Mouse (Mus musculus) frontal cortex, postnatal 10 days (tissue): ENCODE data around the gene Jagn1.

Experiments used
- DNase-seq, 2 experiments: peaks; one replicate each; pipeline ENCODE4 v3.0.0; 2022; ENCODE audit warnings: low spot score in 2 of 2, mixed read lengths in 1 of 2

The Jagn1 gene

DNA sequence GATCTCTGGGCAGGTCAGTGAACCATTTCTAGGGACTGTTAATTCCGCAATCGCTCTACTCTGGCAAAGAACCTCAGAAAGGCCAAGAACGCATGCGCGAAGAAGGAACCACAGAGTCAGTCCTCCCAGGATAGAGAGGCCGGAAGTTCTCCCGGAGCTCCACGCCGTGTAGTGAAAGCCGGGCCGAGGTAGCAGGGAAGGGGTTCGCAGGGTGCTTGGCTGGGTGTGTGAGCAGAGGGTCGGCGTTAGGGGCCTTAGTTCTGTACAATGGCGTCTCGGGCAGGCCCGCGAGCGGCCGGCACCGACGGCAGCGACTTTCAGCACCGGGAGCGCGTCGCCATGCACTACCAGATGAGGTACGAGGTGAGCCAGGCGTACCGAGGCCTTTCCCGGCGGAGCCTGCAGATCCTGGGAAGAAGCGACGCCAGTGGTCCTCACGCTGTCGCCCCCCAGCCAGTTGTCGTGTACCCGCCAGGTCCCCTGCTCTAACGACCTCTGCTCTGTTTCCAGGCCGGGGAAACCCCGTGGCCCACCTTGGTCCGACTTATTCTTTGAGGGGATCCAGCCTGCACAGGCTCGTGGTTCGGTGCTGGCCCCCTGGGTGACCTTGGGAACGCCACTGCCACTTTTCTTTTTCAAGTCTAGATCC lies at the start of gene Jagn1:
Jagn1 (plus strand) TSS at position 128 of the 649 bp plus-strand sequence.
- DNase-seq, result peak; percentile 77 to 83

DNA sequence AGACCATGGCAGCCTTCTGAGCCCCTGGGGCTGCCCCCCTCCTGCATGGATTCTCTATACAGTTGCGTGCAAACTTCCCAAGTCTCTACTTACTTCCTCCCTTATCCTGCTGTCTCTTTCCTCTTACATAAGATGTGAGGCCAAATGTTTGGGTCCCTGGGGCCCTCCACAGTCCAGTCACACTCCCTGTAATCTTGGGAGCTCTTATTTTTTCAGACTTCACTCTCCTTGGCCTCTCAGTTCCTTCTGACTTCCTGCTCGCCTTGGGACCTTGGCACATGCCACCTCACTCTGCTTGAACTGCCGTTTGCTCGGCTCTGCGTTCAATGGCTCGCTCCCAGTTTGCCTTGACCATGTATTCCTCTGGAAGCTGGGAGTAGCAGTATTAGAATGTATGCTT lies 48.4 kb upstream of the Jagn1 start:
- no peak for DNase-seq

DNA sequence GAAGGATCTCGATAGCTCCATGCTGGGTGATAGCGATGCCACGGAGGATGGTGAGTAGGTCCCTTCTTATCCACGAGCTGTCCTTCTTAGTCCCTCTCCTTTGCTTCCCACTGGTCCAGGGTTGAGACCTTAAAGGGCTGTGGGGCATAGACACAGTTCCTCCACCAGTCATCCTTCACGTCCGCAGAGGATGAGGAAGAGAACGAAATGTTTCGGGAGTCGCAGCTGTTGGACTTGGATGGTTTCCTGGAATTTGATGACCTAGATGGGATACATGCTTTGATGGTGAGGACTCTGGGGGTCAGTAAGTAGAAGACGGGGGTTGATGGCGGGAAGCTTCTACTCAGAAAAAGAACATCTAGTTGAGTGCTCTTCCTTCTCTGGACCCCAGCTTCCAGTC lies 47.6 kb upstream of the Jagn1 start:
- no peak for DNase-seq

DNA sequence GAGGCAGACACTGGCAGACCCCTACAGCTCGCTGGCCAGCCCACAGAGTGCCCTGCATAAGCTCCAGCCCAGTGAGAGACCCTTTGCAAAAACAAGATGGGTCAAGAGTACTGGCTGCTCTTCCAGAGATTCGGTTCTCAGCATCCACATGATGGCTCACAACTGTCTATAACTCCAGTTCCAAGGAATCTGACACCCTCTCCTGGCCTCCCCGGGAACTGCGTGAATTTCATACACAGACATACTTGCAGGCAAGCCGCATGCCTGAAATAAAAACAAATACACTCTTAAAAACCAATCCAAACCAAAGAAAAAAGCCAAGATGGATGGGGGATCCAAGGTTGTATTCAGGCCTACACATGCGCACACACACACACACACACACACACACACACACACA lies 46.9 kb upstream of the Jagn1 start:
- no peak for DNase-seq

DNA sequence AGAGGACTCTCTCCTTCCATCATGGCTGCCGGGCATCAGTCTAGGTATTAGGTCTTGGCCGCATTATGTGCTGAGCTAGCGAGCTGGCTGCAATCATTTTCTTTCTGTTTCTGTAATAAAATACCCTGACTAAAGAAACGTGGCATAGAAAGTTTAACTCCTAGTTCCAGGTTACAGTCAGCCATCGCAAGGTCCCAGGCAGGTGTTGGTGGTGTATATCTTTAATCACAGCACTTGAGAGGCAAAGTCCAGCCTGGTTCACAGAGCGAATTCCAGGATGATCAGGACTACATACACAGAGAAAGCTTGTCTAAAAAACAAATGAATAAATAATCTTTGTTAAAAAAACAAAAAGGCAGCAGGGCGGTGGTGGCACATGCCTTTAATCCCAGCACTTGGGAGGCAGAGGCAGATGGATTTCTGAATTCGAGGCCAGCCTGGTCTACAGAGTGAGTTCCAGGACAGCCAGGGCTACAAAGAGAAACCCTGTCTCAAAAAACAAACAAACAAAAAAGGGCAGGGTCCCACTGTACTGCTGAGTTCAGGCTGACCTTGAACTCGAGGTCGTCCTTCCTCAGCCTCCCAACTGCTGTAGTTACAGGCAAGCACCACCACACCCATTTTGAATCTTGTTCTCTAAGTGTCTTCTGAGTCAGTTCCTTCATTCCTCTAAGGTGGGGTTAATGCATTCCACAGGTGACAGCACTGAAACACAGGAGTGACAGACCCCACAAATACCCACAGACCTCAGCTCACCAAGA lies 45.9 kb upstream of the Jagn1 start:
- no peak for DNase-seq

DNA sequence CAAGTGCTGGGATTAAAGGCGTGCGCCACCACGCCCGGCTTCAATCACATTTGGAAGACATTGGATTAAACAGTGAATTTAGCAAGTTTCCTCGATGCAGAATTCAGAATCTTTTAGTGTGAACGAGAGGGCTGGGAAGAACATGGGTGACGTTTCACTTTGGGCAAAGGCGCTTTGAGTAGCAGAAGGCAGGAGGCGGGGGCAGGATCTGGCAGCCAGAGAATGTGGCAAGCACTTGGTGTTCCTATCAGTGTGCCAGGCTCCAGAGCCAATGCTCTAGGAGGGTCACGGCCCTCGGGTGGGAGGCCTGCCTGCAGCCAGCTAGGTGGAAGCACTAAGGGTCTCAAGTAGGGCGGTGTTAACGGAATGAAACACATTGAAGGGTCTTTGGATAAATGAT lies 40.3 kb upstream of the Jagn1 start:
- no peak for DNase-seq

DNA sequence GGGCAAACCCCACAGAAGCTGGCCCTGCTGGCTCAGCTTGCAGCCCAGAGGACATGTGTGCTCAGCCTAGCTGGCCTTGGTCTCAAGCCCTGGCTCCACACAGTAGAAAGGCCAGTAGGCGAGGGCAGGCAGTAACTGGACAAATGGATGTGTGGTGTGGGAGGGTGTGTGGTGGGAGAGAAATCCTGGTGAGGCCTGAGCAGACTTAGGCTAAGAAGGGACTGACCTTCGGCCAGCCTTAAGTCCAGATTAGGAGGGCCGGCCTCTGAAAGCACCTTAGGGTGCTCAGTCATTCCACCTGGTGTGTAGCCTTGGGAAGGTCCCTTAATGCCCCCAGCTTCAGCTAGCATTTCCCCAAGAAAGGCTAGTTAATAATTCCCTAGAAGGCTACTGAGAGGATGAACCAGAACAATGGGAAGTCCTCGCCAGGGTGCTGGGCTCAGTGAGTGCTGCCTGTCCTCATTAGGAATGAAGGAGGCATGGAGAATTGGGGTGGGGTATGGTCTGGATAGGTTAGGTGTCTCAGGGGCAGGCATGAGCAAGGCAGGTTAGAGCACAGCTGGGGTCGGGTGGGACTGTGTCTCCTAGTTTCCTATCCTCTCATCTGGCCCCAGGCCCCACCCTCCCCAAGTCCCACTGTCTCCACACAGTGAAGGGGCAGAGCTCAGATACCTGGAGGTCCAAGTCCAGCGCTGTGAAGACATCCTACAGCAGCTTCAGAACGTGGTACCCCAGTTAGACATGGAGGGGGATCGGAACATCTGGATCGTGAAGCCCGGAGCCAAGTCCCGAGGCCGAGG lies 37.5 kb upstream of the Jagn1 start:
- no peak for DNase-seq

DNA sequence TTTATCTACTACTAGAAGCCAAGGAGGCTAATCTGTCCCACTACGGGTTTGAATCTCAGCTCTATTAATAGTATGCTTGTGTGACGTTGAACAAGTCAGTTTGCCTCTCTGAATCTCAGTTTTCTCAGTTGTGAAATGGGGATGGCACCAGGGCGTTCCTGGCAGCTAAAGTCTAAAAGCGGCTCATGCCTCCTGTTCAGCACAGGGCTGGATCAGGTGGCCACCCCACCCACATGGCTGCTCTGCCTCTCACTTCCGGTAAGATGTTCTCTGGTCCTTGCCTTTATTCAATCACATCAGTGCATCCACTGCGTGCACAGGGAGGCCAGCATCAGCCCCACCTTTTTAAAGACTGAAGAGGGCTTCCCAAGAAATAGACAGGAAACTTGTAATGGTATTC lies 36.9 kb upstream of the Jagn1 start:
- DNase-seq, result no peak

DNA sequence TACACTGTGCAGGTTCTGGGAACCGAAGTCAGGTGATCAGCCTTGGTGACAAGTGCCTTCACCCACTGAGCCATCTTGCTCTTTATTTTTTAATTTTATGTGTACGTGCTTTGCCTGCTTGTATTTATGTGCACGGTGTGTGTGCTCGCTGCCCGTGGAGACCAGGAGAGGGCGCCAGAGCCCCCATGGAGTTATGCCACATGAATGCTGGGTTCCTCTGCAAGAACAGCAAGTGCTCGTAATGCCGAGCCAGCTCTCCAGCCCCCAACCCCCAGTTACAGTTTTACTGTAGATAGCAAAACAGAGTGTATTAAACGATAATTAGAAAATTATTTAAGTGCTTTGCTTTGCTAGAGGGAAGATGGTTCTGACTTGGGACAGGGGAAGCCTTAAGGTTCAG lies 35.7 kb upstream of the Jagn1 start:
- DNase-seq, result no peak

DNA sequence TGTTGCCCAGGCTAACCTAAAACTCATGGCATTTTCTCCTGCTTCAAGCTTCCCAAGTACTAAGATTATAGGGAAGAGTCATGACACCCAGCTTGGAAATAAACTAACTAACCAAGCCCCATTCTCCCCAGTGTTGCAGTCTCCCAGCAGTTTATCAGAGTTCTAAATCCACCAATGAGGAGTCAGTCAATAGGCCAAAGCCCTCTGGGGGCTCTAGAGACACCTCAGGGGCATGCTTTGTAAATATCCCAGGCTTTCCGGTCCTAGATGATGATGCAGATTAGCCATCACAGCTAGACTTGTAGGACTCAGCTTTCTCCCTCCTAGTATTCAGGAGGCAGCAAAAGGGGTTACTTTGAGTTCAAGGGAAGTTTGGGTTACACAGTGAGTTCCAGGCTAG lies 32.4 kb upstream of the Jagn1 start:
- DNase-seq, result no peak

DNA sequence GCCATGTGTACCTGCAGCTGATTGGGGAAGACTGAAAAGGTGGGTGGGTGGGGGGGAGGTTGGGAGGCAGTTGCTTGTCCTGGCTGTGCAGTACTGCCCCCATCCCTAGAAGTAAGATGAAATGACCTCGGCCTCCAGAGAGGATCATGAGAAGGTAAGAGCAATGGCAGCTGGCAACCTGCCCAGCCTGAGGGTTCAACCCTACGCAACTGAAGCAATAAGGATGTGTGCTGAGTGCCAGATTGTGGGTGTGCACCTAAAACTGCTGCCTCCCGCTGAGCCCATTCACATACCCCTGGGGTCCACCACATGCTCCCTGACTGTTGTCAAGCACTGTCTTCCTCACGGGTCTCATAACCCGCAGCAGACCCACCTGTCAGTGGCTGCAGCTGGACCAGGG lies 26.0 kb upstream of the Jagn1 start:
- no peak for DNase-seq

DNA sequence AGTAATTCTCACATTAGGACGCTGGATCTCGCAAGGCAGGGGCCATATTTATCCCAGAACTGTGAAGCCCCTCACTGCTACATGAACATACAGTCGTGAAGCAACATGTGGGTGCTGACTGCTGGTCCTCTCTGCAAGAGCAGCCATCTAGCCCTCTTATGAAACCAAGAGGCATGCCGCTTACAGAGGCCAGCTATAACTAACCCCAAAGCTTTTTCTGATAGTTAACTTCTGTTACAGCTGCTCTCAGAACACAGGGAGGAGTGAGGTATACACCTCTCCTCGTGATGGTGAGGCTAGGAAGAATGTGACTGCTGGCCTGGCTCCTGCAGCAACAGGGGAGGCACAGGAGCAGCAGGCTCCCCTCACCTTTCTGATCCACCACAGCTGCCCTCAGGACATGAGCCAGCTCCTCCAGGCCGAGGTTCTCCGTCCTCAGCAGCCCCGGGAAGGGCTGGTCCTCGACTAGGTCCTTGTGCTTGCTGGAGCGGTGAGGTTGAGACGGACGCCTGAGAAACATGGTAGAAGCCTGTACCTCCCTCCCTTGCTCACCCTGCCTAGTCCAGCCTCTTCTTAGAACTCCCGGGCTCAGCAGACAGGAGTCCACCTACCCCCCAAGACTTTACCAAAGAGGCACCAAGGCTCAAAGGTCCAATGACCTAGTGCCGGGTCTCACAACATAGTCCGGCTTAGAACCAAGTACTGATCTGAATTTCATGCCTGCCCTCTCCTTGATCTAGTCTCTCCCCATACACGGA lies 23.7 kb upstream of the Jagn1 start:
- no peak for DNase-seq

DNA sequence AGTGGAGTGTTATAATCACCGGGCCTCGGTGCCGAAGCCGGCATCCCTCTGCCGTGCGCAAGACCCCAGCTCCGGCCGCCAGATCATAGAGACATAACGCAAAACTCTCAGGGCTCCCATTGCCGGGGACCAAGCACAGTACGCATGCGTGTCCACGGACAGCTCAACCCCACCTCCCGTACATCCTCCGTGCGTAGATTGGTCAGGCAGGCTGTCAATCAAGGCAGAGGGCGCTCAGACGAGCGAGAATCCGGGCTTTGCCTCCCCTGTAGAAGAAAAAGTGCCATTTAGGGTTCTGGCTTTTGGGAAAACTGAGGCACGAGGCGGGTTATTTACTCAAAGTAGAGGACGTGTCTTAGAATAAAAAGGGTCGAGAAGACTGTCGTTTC lies 23.2 kb upstream of the Jagn1 start, which contains the start of gene Rpusd3:
Rpusd3 (minus strand) TSS at position 142 of the 389 bp plus-strand sequence.
- peak; percentile 87 to 97 for DNase-seq

DNA sequence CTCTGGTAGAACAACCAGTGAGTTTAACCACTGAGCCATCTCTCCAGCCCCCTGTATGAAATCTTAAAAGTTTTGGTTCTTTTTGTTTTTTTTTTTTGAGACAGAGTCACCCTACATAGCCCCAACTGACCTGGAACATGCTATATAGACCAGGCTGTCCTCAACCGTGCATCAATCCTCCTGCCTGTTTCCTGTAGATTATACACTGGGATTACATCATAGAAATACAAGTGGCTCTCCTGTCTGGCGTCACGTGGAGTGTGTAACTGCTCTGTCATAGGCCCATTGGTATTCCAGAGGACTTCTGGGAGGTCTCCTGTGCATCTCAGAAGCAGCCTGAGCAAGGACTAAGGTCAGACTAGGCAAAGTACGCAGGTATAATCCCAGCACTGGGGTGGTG lies 19.4 kb upstream of the Jagn1 start:
- DNase-seq, result no peak

DNA sequence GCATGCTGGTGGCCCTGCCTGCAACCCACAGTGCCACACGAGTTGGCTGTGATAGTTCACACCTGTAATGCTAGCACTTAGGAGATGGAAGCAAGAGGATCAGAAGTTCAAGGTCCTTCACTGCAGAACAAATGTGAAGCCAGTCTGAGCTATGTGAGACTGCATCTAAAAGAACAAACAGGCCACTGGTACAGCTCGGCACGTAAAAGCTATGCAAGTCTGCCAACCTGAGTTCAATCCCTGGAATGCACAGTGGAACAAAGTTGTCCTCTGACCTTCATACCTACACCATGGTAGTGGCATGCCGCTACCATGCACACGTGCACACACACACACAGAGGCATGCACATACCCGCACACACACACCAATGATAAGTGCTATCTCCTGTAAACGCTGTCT lies 18.2 kb upstream of the Jagn1 start:
- DNase-seq, result no peak

DNA sequence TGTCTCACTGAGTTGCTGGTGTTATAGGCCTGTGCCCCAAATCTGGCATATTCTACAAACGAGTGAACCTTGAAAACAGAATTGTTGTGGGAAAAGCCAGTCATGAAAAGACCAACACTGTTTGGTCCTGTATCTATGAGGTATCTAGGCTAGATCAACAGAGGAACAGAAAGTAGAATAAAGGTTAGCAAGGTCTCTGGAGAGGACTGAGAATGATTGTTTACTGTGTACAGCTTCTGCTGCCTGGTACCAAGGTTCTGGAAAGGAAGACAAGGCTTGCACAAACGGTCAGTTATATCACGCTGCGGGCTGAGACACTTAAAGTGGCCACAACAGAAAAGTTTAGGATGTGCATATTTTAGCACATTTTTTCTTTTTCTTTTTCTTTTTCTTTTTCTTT lies 15.7 kb upstream of the Jagn1 start:
- DNase-seq, result no peak

DNA sequence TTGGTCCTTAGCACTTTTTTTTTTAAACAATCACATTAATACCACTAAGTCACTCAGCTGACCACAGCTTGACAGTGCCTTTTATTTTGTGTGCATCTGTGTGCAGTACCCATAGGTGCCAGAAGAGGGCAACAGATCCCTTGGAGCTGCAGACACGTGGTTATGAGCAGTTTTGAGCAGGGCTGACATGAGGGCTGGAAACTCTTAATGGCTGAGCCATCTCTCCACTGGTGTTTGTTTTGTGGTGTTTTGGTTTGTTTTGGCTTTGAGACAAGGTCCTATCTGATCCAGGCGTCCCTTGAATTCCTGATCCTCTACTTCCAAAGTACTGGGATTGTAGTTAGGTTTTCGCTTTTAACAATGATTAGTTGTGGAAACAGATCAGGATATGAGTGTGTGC lies 15.0 kb upstream of the Jagn1 start:
- DNase-seq, result no peak

DNA sequence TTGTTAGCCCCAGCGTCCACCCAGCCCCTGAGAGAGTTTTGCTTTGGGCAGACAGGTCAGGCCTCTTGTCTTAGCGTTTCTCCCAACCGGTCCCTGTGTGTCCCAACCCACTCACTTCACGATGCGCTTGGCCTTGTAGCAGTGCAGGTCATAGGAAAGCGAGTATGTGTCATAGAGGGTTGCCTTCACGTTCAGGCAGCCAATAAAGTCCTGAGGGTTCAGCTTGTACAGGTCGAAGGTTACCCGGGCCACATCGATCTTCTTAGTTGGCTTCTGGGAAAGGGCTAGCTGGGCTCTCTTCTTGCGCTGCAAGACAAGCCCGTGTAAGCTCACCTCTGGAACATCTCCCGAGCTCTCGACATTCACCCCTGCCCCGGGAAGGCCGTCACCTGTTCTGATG lies 14.4 kb upstream of the Jagn1 start:
- DNase-seq, result no peak

DNA sequence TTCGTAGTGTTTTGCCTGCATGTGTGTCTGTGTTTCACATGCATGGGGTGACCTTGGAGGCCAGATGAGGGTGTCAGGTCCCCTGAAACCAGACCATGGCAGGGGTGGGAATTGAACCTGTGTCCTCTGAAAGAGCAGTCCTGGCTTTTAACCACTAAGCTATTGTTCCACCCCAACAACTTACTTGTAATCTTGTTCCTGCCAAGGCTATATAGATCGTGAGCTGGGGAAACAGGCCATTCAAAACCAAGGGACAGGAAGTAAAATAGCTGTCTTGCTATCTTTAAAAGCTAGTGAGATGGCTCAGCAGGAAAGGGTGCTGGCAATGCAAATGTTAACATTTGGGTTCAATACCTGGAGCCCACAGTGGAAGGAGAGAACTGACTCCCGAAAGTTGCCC lies 12.4 kb upstream of the Jagn1 start:
- no peak for DNase-seq

DNA sequence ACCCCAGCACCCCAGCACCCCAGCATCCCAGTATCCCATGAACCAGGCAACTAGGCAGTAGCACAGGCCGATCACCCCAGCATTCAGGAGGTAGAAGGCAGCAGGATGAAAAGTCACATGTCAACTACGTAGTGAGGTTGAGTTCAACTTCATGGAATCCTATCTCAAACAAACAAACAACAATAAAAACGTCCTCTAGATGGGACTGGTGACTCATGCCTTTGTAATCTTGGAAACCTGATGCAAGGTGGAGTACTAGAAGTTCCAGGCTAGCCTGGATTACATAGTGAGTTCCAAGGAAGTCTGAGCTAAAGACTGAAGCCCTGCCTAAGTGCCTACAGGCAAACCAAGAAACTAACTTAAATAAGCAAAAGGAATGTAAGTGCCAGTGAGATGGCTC lies 11.5 kb upstream of the Jagn1 start:
- DNase-seq, result no peak

DNA sequence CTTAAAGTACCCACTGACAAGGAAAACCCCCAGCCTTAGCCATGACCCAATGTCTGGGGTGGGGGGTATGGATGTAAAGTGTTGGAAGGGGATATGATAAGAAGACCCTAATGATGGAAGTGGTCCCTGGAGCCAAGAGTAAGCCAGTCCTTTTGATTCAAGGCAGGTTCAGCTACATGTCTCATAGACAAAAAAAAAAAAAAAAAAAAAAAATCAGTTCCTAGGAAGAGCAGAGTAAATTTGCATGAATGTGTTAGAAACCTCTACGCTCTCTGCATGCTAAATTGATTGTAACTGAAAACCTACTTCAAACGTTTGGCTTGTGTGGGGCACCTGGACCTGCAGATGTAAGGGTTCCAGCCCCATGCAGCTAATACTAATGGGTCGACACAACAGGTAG lies 10.6 kb upstream of the Jagn1 start:
- no peak for DNase-seq

DNA sequence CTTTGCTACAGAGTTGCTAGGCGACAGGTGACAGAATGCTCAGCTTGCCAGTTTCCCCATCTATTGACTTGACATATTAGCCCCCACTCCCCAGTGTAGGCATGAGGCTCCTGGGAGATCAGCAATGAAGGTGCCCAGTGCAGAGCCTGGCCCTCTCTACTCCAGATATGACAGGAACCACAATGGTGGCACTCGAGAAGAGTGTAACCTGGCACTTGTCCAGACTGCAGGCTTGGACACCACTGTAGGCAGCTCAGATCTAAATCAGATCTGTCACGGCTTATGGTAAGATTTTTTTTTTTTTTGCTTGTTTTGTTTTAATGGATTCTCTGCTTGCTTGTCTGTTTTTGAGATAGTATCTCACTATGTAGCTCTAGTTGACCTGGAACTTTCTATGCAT lies 8.7 kb upstream of the Jagn1 start:
- DNase-seq, result no peak
